Mouse (Mus musculus) lung, postnatal 0 days (tissue): ENCODE measurements around the gene Kazn. TPM values are rescaled to one million over a fixed set of nuclear protein-coding genes. Genes with fewer than 3 reads are reported as not detected.

Experiments
- ATAC-seq: fragments of 200-750 bp; cut with Nextera tagmentation; 2 replicates; pipeline ENCODE4 v1.8.0; 2017; ENCODE audit warnings: moderate library complexity
- DNase-seq: peaks from one replicate; pipeline ENCODE4 v3.0.0-alpha.2; 2016; ENCODE audit warnings: low spot score
- H3K27ac ChIP-seq: fragments of 300-500 bp; sonication (generic); 2 replicates; pipeline ENCODE4 v1.5.1; 2014; ENCODE audit warnings: antibody characterized with exemption, mild to moderate bottlenecking, low read length, mixed read lengths
- H3K27me3 ChIP-seq: fragments of 300-500 bp; sonication (generic); replicated peaks from 2 replicates; pipeline ENCODE4 v1.6.1; 2014; ENCODE audit warnings: low read length, mixed read lengths; ENCODE audit not compliant: insufficient read depth
- H3K36me3 ChIP-seq: fragments of 300-500 bp; sonication (generic); 2 replicates; pipeline ENCODE4 v1.6.1; 2014; ENCODE audit warnings: low read length, mixed read lengths; ENCODE audit not compliant: insufficient read depth
- H3K4me1 ChIP-seq: fragments of 300-500 bp; sonication (generic); 2 replicates; pipeline ENCODE4 v1.6.1; 2014; ENCODE audit warnings: antibody characterized with exemption, low read depth, low read length, mixed read lengths; ENCODE audit not compliant: insufficient read depth
- H3K4me2 ChIP-seq: fragments of 300-500 bp; sonication (generic); replicated peaks from 2 replicates; pipeline ENCODE4 v1.6.1; 2014; ENCODE audit warnings: low read depth, mild to moderate bottlenecking, low read length, moderate library complexity, mixed read lengths
- H3K4me3 ChIP-seq: fragments of 300-500 bp; sonication (generic); 2 replicates; pipeline ENCODE4 v1.5.1; 2014; ENCODE audit warnings: low read depth, low read length
- H3K9ac ChIP-seq: fragments of 300-500 bp; sonication (generic); replicated peaks from 2 replicates; pipeline ENCODE4 v1.6.1; 2014; ENCODE audit warnings: low read depth, mild to moderate bottlenecking
- H3K9me3 ChIP-seq: fragments of 300-500 bp; sonication (generic); 2 replicates; pipeline ENCODE4 v1.6.1; 2016; ENCODE audit warnings: low read length, mixed read lengths
- CTCF ChIP-seq: IDR thresholded peaks from 2 replicates; pipeline ENCODE4 v1.5.1; 2016; ENCODE audit warnings: antibody characterized with exemption, mild to moderate bottlenecking
- EP300 ChIP-seq: IDR thresholded peaks from 2 replicates; pipeline ENCODE4 v1.6.1; 2016; ENCODE audit warnings: antibody characterized with exemption, mild to moderate bottlenecking, control low read depth
- WGBS: fragments of 180-500 bp; shearing (Covaris S2); extraction: QIAGEN DNeasy Blood & Tissue Kit; methylation state at CpG from one replicate; pipeline ENCODE4 v1.1.7; 2014; 5-methylcytosine and 5-hydroxymethylcytosine counted together
- polyA plus RNA-seq: library from polyadenylated mRNA; unstranded; fragments of >200 nt; fragmentation: Nextera tagmentation; extraction: Ambion mirVana; gene quantifications from 2 replicates; pipeline ENCODE4 v1.2.1, GENCODE M21; 2015

The Kazn gene
- polyA plus RNA-seq, 1 experiment from 2014 or later = 6.0 TPM

DNA sequence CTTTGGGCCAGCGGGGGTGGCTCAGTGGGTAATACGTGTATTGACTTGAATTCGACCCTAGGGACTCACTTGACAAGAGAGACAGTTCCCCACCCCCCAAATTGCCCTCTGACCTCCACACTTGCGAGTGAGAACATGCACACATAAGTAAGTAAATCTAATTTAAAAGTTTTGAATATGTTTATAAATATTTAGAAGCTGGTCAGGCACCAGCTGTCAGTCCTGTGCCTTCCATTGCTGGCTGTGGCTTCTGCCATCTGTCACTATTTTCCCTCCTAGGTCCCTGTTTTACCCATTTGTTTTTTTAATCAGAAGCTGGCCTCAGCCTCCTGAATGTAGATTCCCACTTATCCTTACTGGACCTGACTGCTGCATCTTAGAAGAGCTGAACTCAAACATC, 150.8 kb downstream of the Kazn start:
- Histone ChIP-seq H3K4me3 (no peak overlapping the region), H3K36me3 (no peaks in the 10 kb centered on the region), H3K27me3 (no peaks in the 10 kb centered on the region), H3K4me2 (no peak overlapping the region), H3K9ac (no peak overlapping the region), H3K9me3 (no peaks in the 10 kb centered on the region), H3K4me1 (no peaks in the 10 kb centered on the region), H3K27ac (no peak overlapping the region)
- TF ChIP-seq CTCF = no peak
- no peak for TF ChIP-seq EP300
- ATAC-seq (no peak), DNase-seq (no peak)
- 50% methylated on average over 4 of the region's 4 CpGs for WGBS

DNA sequence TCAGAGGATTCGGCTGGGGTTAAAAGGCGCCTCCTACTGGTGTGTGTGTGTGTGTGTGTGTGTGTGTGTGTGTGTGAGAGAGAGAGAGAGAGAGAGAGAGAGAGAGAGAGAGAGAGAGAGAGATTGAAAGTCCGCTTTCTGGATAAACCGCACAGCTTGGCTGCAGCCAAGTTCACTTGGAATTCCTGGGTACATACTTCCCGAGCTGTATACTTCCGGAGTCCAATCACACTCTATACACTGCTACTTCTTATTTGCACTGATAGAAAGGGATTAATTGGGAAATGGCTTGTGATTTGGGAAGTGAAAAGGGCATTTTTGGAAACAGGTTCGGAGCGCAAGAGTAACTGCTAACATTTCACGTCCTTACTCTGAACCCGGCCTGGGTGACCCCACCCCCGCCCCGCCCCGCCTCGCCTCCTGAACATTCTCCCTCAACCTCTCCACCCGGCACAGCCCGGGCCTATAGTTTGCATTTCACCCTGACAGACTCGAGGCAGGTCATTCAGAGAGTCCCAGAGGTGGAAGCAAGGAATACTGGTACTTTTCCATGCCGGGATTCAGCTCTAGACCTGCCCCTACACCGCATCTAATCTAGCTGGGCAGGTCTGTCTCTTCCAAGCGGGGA, 154.2 kb downstream of the Kazn start:
- TF ChIP-seq CTCF (0 out of 2 replicates have a peak, but pooled peaks have one; percentile 32), EP300 (no peak)
- H3K36me3 ChIP-seq = no peaks in the 10 kb centered on the region
- H3K9ac ChIP-seq = no peak overlapping the region
- DNase-seq (peak; percentile 55), ATAC-seq (0 out of 2 replicates have a peak, but pooled peaks have one; percentile 7)
- whole genome bisulfite sequencing = 10% methylated on average over 20 of the region's 20 CpGs
- H3K4me3 ChIP-seq = peak overlapping the region; percentile 69
- no peaks in the 10 kb centered on the region for H3K27me3 ChIP-seq
- H3K9me3 ChIP-seq = no peaks in the 10 kb centered on the region
- H3K4me1 ChIP-seq = peaks cover 12% of the 10 kb centered on the region; the same call in 1 of the 2 replicates
- H3K4me2 ChIP-seq = peak overlapping the region; percentile 95
- peak overlapping the region; percentile 74 for H3K27ac ChIP-seq

DNA sequence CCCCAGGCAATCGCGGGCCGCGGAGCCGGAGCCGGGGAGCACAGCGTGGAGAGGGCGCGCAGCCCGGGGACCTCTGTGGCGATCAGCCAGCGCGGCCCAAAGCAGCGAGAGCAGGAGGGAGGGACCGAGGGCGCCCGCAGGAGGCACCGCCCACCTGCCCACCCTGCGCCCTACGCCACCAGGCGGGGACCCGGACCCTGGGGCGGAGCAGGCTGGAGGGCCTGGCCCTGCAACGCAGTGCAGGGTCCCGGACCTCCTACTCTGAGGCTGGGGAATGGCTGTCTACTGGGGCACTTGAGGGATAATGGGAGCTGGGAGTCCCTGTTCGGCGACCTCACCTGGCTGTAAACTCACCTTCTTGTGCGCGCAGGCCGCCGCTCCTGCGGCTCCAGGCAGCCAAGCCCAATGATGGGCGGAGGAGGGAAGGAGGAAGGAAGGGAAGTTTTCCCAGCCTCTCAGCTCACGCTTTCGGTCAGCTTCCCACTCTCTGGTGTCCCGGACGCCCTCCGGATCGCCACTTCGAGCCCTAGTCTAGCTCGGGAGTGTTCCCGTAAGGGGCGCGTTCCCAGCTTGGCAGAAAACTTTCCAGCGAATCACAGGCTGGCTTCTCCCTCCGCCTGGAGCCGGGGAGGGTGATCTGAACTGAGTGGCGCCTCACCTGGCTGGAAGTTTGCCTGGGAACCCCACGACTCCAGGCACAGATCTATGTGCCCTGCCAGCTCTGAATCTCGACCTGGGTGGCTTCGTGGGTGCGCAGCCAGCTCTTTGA, 154.9 kb downstream of the Kazn start, which contains the start of gene Tmem51:
Gene Tmem51, minus strand, starts transcription at position 174 of the 769 bp plus-strand sequence.
- Histone ChIP-seq H3K4me3 (peak within 1 kb of the TSS; percentile 69), H3K36me3 (no peaks in the 10 kb centered on the region), H3K4me1 (peaks cover 12% of the 10 kb centered on the region; the same call in 1 of the 2 replicates), H3K27ac (peak within 1 kb of the TSS; percentile 74), H3K27me3 (no peaks in the 10 kb centered on the region), H3K4me2 (peak within 1 kb of the TSS; percentile 95), H3K9me3 (no peaks in the 10 kb centered on the region), H3K9ac (peak within 1 kb of the TSS; percentile 41)
- 0% methylated on average over 46 of the region's 52 CpGs for WGBS
- TF ChIP-seq EP300 (no peak), CTCF (peak; percentile 40)
- ATAC-seq (peak; percentile 85), DNase-seq (peak; percentile 66)

DNA sequence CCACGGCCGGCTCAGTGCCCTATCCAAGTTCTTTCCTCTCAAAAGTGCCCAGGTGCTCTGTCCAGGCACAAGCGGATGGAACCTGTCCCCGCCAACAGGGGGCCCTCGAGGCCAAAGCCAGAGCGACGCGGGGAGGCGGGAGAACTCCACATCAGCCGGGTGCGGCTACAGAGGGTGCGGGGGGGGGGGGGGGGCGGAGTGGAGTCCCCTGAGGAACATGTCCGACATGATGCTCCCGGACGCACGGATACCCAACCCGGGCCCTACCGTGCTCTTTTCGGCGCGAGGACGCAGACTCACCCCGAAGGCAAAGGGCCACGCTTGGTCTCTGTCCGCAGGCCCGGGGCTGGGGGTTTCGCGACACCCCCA, 155.5 kb downstream of the Kazn start:
- DNase-seq (peak; percentile 92), ATAC-seq (peak; percentile 83)
- Histone ChIP-seq H3K36me3 (no peaks in the 10 kb centered on the region), H3K9ac (peak overlapping the region; percentile 41), H3K9me3 (no peaks in the 10 kb centered on the region), H3K4me3 (peak overlapping the region; percentile 69), H3K27me3 (no peaks in the 10 kb centered on the region), H3K4me2 (peak overlapping the region; percentile 95), H3K4me1 (peaks cover 12% of the 10 kb centered on the region; the same call in 1 of the 2 replicates), H3K27ac (peak overlapping the region; percentile 74)
- TF ChIP-seq CTCF (peak; percentile 80), EP300 (no peak)
- 0% methylated on average over 26 of the region's 29 CpGs for WGBS

DNA sequence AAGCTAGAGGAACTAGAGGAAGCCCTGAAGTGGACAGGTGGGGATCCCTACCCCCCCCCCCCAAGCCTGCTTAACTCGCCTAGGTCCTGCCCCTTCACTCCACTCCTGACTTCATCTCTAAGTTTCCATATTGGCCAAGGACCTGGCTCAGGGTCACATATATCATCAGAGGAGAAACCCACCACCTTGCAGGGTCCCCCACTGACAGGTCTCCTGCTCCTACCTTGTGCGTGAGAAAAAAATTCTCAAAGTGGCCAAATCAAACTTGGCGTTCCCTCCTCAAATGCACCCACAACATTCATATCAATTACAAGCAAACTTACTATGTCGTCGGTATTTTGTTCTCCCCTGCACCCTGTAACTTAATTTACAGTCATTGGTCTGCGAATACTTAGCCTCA, 156.0 kb downstream of the Kazn start:
- DNase-seq (no peak), ATAC-seq (no peak)
- Histone ChIP-seq H3K36me3 (no peaks in the 10 kb centered on the region), H3K9ac (no peak overlapping the region), H3K27ac (no peak overlapping the region), H3K4me3 (peak overlapping the region; percentile 69; the same call in 1 of the 2 replicates), H3K4me2 (peak overlapping the region; percentile 95), H3K9me3 (no peaks in the 10 kb centered on the region), H3K4me1 (peaks cover 12% of the 10 kb centered on the region; the same call in 1 of the 2 replicates), H3K27me3 (no peaks in the 10 kb centered on the region)
- TF ChIP-seq EP300 (no peak), CTCF (no peak)
- 42% methylated on average over 6 of the region's 6 CpGs for WGBS

DNA sequence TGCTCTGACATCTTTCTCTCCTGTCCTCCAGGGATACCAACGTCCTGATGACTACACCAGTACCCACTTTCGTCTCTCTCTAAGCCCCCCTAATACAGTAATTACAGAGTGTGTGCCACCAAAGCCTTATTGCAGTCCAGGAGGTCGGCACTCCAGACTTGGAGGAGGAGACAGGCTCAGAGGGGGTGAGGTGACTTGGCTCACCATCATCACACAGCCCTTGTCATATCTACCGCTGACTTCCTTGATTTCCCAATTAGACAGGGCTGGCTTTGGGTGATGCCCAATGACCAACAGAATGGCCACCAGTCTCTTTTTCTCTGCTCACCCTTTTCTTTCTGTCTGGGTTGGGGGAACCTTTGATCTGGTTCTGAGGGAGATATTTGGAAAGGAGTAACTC, 156.5 kb downstream of the Kazn start:
- Histone ChIP-seq H3K9ac (no peak overlapping the region), H3K4me2 (no peak overlapping the region), H3K4me3 (no peak overlapping the region), H3K27ac (no peak overlapping the region), H3K27me3 (no peaks in the 10 kb centered on the region), H3K9me3 (no peaks in the 10 kb centered on the region), H3K36me3 (no peaks in the 10 kb centered on the region), H3K4me1 (peaks cover 12% of the 10 kb centered on the region; the same call in 1 of the 2 replicates)
- TF ChIP-seq CTCF (no peak), EP300 (no peak)
- 65% methylated on average over 4 of the region's 4 CpGs for WGBS
- no peak for DNase-seq
- ATAC-seq = no peak
